ENCODE assay signal across 10 mouse cellular contexts in genomic region chr4:63686157-63686556, GRCm38 (mm10). TPM values are rescaled to one million over a fixed set of nuclear protein-coding genes. Genes with fewer than 3 reads are reported as not detected.
DNase-seq lines count a peak whose midpoint lies in the region; ATAC-seq and TF ChIP-seq lines count a peak whose summit lies in the region.
"Had no signal": no experiment of that assay in that cellular context is flagged by ENCODE, and none has a peak within 500 bp of the region (broad histone marks: within the 10 kb centered on the region; RNA-seq: fewer than 3 reads in every experiment).

No protein-coding gene starts in this region.

- H3K4me1 ChIP-seq in heart, adult 2 months (ENCODE audit: control insufficient read depth, insufficient read depth, low read length), result no peaks in the 10 kb centered on the region; the same call in 1 of the 2 replicates
- H3K4me1 ChIP-seq in heart, embryonic 11.5 days (ENCODE audit: control insufficient read depth, insufficient read depth, low read length), result no peaks in the 10 kb centered on the region

- TF ChIP-seq POLR2A in heart, adult 2 months (IDR thresholded peaks at IDR 0.05; ENCODE audit: insufficient read depth, low read depth, low read length), result no peak

- intact Hi-C loops in heart, adult 2 months (cut with DNase I), result loop anchor here (1.0 to 2.0 kb wide), 2 partner anchors 159 to 262 kb away; no protein-coding TSS in a partner anchor
- intact Hi-C loops in heart, postnatal 36 days (cut with DNase I), result loop anchor here (1.0 to 10.0 kb wide), 5 partner anchors 158 to 809 kb away; no protein-coding TSS in a partner anchor

- H3K27me3 ChIP-seq in heart, adult 2 months (ENCODE audit: control insufficient read depth, insufficient read depth, low read length), result no peaks in the 10 kb centered on the region
- H3K27me3 ChIP-seq in heart, embryonic 11.5 days (ENCODE audit: control insufficient read depth, insufficient read depth, low read length), result no peaks in the 10 kb centered on the region

- no peaks in the 10 kb centered on the region for H3K9me3 ChIP-seq in heart, embryonic 11.5 days (replicated peaks; ENCODE audit: control insufficient read depth, low read length)

- TF ChIP-seq EP300 in heart, adult 2 months (IDR thresholded peaks at IDR 0.05; ENCODE audit: insufficient read depth, low read depth, low read length), result no peak

- H3K36me3 ChIP-seq in heart, adult 2 months (ENCODE audit: control insufficient read depth, insufficient read depth, low read length), result no peaks in the 10 kb centered on the region
- H3K36me3 ChIP-seq in heart, embryonic 11.5 days (ENCODE audit: control insufficient read depth, insufficient read depth, low read length), result no peaks in the 10 kb centered on the region

- no peak overlapping the region for H3K4me2 ChIP-seq in heart, embryonic 11.5 days

- H3K9ac ChIP-seq in heart, adult 2 months (ENCODE audit: low read depth, low read length), result no peak overlapping the region
- no peak overlapping the region for H3K9ac ChIP-seq in heart, embryonic 11.5 days (ENCODE audit: low read depth, low read length)

- no peak overlapping the region for H3K27ac ChIP-seq in heart, adult 2 months
- H3K27ac ChIP-seq in heart, embryonic 11.5 days (ENCODE audit: low read depth, low read length), result no peak overlapping the region

- no peak overlapping the region for H3K4me3 ChIP-seq in heart, adult 2 months
- no peak overlapping the region for H3K4me3 ChIP-seq in heart, embryonic 11.5 days (ENCODE audit: low read depth, low read length)

- H3K79me2 ChIP-seq in heart, adult 2 months (replicated peaks; ENCODE audit: control insufficient read depth, insufficient read depth, low read length), result no peaks in the 10 kb centered on the region

- DNase-seq in heart, adult 2 months, result peak in 1 of 2 experiments; percentile 18
- peak; percentile 77 for DNase-seq in CD4-positive, CD25-positive, alpha-beta regulatory T cell, adult 2 months (ENCODE audit: low read depth, low spot score)
- peak; percentile 28 for DNase-seq in c-Kit-positive CD71-negative TER-119-negative erythroid progenitor cells, embryonic 14.5 days (ENCODE audit: low read depth)
- DNase-seq in heart, postnatal 36 days, result peak; percentile 8 to 20
- peak; percentile 21 for DNase-seq in layer of hippocampus, adult 9-10 months (ENCODE audit: low spot score)
- peak; percentile 26 for DNase-seq in retina, postnatal 1 day
- no peak for DNase-seq in right cerebral cortex, postnatal 4 days

- no peak for ATAC-seq in heart, embryonic 11.5 days (replicated peaks; ENCODE audit: insufficient number of reproducible peaks, low FRiP score, low TSS enrichment)

- TF ChIP-seq CTCF in heart, adult 2 months (IDR thresholded peaks at IDR 0.05), result peak; percentile 74

RNA-seq across cellular contexts. Expression of gene Gm11214, which starts 23.0 kb away (rescaled TPM):
- not detected for total RNA-seq in heart, adult 2 months (2021)
- polyA plus RNA-seq in heart, adult 2 months (2012; rRNA removed), result not detected in 2 replicates
- not detected in 2 replicates for polyA plus RNA-seq in heart, embryonic 11.5 days (2014; fragmentation: Nextera tagmentation; extraction: Ambion mirVana)
- not detected for total RNA-seq in heart, postnatal 36 days (2021)
- polyA plus RNA-seq: heart, embryonic 14.5 days; stomach, embryonic 16.5 days had no signal

RNA-seq across cellular contexts. Expression of gene Tnfsf15, which starts 58.8 kb away (rescaled TPM):
- not detected for total RNA-seq in heart, adult 2 months (2021)
- 0.03 TPM in 1 of 2 replicates, not detected in the other for polyA plus RNA-seq in heart, adult 2 months (2012; rRNA removed)
- 0.04 TPM in 1 of 2 replicates, not detected in the other for polyA plus RNA-seq in heart, embryonic 11.5 days (2014; fragmentation: Nextera tagmentation; extraction: Ambion mirVana)
- not detected for total RNA-seq in heart, postnatal 36 days (2021)
- polyA plus RNA-seq: heart, embryonic 14.5 days had no signal
